Mouse (Mus musculus) embryonic facial prominence, embryonic 14.5 days (tissue): Measurements from ENCODE around the gene Pbx1. TPM values are rescaled to one million over a fixed set of nuclear protein-coding genes. Genes with fewer than 3 reads are reported as not detected.

Source experiments
- ATAC-seq: fragments of 200-750 bp; cut with Nextera tagmentation; 2 replicates; pipeline ENCODE4 v1.8.0; 2017; ENCODE audit warnings: low read depth, moderate number of reproducible peaks, moderate TSS enrichment
- DNase-seq: peaks from one replicate; pipeline ENCODE4 v3.0.0-alpha.2; 2015; ENCODE audit warnings: low spot score
- H3K27ac ChIP-seq: fragments of 300-500 bp; sonication (generic); replicated peaks from 2 replicates; pipeline ENCODE4 v1.5.1; 2014; ENCODE audit warnings: low read depth, mild to moderate bottlenecking, low read length, moderate library complexity
- H3K27me3 ChIP-seq: fragments of 300-500 bp; sonication (generic); replicated peaks from 2 replicates; pipeline ENCODE4 v1.6.1; 2014; ENCODE audit warnings: low read length; ENCODE audit not compliant: control insufficient read depth, insufficient read depth
- H3K36me3 ChIP-seq: fragments of 300-500 bp; sonication (generic); 2 replicates; pipeline ENCODE4 v1.6.1; 2014; ENCODE audit warnings: low read length, mixed read lengths; ENCODE audit not compliant: control insufficient read depth, insufficient read depth
- H3K4me1 ChIP-seq: fragments of 300-500 bp; sonication (generic); 2 replicates; pipeline ENCODE4 v1.6.1; 2014; ENCODE audit warnings: antibody characterized with exemption, low read length; ENCODE audit not compliant: control insufficient read depth, insufficient read depth
- H3K4me2 ChIP-seq: fragments of 300-500 bp; sonication (generic); 2 replicates; pipeline ENCODE4 v1.6.1; 2014; ENCODE audit warnings: low read depth, mild to moderate bottlenecking, low read length, moderate library complexity, mixed read lengths
- H3K4me3 ChIP-seq: fragments of 300-500 bp; sonication (generic); 2 replicates; pipeline ENCODE4 v1.5.1; 2014; ENCODE audit warnings: low read depth, mild to moderate bottlenecking, low read length
- H3K9ac ChIP-seq: fragments of 300-500 bp; sonication (generic); 2 replicates; pipeline ENCODE4 v1.6.1; 2014; ENCODE audit warnings: low read depth, mild to moderate bottlenecking, low read length, moderate library complexity, mixed read lengths
- H3K9me3 ChIP-seq: fragments of 300-500 bp; sonication (generic); 2 replicates; pipeline ENCODE4 v1.6.1; 2016; ENCODE audit warnings: low read length; ENCODE audit not compliant: control insufficient read depth
- WGBS: fragments of 180-500 bp; shearing (Covaris S2); extraction: QIAGEN DNeasy Blood & Tissue Kit; methylation state at CpG from one replicate; pipeline ENCODE4 v1.1.7; 2014; 5-methylcytosine and 5-hydroxymethylcytosine counted together
- polyA plus RNA-seq: library from polyadenylated mRNA; unstranded; fragments of >200 nt; fragmentation: Nextera tagmentation; extraction: Ambion mirVana; gene quantifications from 2 replicates; pipeline ENCODE4 v1.2.1, GENCODE M21; 2014

The Pbx1 gene
- polyA plus RNA-seq, 1 experiment from 2014 or later = 30.5 TPM

DNA sequence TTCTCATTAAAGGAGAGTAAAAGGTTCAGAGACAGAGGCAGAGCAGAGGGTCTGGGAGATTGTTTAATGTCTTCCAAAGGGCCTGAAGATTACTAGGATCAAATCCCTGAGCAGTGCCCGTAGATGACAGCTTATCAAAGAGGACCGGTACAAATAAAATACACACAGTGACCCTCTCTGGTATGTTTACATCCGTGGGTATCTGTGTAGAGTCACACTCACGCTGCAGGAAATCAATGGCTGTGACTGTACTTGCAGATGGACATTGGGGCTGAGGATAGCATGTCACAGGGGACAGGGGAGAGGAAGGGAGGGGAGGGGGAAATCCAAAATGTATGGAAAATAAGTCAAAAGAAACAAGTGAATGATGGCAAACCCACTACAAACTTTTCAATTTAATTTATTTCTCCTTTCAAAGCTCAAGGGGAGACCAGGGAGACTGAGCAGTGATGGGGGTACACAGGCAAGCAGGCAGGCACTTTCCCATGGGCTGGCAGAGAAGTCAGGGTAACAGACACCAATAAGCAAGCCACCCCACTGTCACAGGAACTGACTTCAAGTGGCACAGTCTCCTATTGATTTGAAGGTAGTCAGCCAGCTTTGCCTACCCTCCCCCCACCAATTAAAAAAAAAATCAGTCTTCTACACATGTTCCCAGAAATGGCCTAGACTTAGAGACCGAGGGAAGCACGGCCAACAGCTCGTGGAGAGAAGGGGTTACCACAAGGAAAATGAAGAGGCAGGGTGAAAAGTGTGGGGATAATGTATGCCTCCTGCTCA lies 107.6 kb downstream of the Pbx1 start:
- no peaks in the 10 kb centered on the region for H3K36me3 ChIP-seq
- H3K4me1 ChIP-seq = peaks cover 30% of the 10 kb centered on the region
- no peak overlapping the region for H3K27ac ChIP-seq
- no peak for DNase-seq
- no peak overlapping the region for H3K4me3 ChIP-seq
- no peak overlapping the region for H3K4me2 ChIP-seq
- H3K9me3 ChIP-seq = no peaks in the 10 kb centered on the region
- H3K9ac ChIP-seq = no peak overlapping the region
- 60% methylated on average over 7 of the region's 7 CpGs for WGBS
- no peak for ATAC-seq
- no peaks in the 10 kb centered on the region for H3K27me3 ChIP-seq

DNA sequence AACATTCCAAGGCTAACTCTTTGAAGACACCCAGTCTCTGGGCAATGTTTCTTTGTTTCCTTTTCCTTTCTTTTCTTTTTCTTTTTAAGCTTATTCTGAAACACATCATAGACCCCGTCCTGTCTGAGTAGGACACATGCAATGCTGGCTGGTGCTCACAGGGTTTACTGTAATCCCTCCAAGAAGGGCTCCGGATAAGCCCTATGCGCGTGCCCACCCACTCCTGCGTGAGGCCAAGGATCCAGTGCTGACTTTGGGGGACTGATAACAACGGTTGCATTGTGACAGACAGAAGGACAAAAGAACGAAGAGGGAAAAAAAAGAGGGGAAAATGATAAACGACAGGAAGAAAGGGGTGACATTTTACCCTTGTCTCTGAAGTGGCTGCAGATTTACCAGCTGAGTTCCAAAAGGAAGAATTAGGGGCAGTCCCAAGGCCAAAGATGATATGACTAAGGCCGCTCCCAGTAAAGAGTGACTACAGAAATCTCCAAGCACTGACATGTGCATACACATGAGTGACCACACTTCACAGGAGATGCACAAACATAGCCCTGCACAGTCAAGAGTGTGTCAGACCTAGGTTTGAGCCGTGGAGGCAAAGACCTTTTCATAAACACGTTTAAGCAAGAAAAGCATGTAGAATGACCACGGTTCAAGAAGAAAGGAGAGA lies 108.5 kb downstream of the Pbx1 start:
- Histone ChIP-seq H3K4me1 (peaks cover 27% of the 10 kb centered on the region), H3K9ac (no peak overlapping the region), H3K27ac (0 out of 2 replicates have a peak overlapping the region, but pooled peaks have one; percentile 34), H3K4me2 (no peak overlapping the region), H3K4me3 (no peak overlapping the region), H3K27me3 (no peaks in the 10 kb centered on the region), H3K36me3 (no peaks in the 10 kb centered on the region), H3K9me3 (no peaks in the 10 kb centered on the region)
- ATAC-seq (no peak), DNase-seq (no peak)
- 68% methylated on average over 12 of the region's 12 CpGs for WGBS

DNA sequence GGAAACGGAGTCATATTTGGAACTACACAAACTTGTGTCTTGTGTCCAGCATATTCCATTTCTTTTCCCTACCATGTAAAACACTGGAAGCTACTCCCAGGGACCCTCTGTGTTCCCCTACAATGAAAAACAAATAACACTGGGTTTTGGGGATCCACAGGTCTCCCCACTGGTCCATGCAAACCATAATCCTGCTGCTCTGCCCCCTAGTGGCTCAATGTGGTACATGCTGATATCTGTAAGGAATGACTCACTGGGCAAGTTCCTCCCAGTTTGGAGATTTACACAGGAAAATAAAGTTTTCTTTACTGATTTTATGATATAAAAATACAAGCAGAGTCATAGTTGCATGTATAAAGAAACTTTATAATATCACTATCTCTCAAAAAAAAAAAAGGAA lies 109.2 kb downstream of the Pbx1 start:
- H3K27ac ChIP-seq = no peak overlapping the region
- no peak overlapping the region for H3K4me2 ChIP-seq
- no peaks in the 10 kb centered on the region for H3K27me3 ChIP-seq
- no peaks in the 10 kb centered on the region for H3K36me3 ChIP-seq
- ATAC-seq (no peak), DNase-seq (no peak)
- H3K9me3 ChIP-seq = no peaks in the 10 kb centered on the region
- H3K9ac ChIP-seq = no peak overlapping the region
- peaks cover 21% of the 10 kb centered on the region for H3K4me1 ChIP-seq
- 96% methylated on average over 1 of the region's 1 CpGs for WGBS
- H3K4me3 ChIP-seq = no peak overlapping the region

GRCm38 (mm10) chr1:168319695-168320094 lies 112.4 kb downstream of the Pbx1 start:
- Histone ChIP-seq H3K4me3 (no peak overlapping the region), H3K27ac (no peak overlapping the region), H3K4me1 (peaks cover 2% of the 10 kb centered on the region; the same call in 1 of the 2 replicates), H3K36me3 (no peaks in the 10 kb centered on the region), H3K9me3 (no peaks in the 10 kb centered on the region), H3K9ac (no peak overlapping the region), H3K4me2 (no peak overlapping the region), H3K27me3 (no peaks in the 10 kb centered on the region)
- no peak for ATAC-seq
- DNase-seq = no peak
- WGBS = 87% methylated on average over 5 of the region's 5 CpGs

DNA sequence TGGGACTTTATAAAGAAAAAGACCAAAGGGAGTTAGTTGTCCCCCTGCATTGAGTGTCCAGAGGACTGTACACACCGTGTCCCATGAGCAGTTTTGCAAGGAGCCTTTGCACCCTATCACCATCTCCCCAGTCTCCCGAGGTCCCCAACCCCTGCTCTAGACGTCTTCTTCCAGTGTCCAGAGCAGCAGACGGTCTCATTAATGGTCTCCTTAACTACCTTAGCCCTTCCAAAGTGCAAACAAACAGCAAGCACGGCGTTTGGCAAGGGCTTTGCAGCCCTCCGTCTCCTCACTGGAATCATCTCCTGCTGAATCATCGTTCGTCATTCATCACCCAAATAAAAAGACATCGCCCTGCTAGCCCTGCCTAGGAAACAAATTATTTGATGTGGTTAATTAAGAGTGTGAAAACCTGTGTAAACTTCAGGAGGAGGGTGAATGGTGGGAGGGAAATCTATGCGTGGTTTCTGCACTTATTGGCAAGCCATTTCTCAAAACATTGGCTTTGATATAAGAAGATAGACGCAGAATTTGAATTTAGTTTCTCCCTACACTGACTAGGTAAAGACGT lies 113.1 kb downstream of the Pbx1 start:
- Histone ChIP-seq H3K9me3 (no peaks in the 10 kb centered on the region), H3K27me3 (no peaks in the 10 kb centered on the region), H3K9ac (no peak overlapping the region), H3K27ac (no peak overlapping the region), H3K4me2 (no peak overlapping the region), H3K4me1 (no peaks in the 10 kb centered on the region), H3K4me3 (no peak overlapping the region), H3K36me3 (no peaks in the 10 kb centered on the region)
- 67% methylated on average over 13 of the region's 13 CpGs for WGBS
- DNase-seq = no peak
- ATAC-seq = no peak

DNA sequence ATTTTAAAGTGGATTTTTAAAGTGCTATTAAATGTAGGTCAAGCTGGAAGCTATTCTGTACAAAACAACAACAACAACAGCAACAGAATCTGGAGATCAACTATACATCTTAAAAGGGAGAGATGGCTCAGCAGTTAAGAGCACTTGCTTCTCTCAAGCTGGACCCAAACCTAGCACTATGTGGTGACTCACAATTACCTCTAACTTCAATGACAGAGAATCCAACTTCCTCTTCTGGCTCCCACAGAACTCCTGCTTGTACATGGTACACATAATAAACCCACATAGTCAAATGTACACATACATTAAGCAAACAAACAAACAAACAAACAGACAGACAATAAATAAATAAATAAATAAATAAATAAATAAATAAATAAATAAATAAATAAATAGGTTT lies 118.3 kb downstream of the Pbx1 start:
- H3K4me1 ChIP-seq = no peaks in the 10 kb centered on the region
- H3K9ac ChIP-seq = no peak overlapping the region
- H3K9me3 ChIP-seq = no peaks in the 10 kb centered on the region
- H3K4me3 ChIP-seq = no peak overlapping the region
- H3K4me2 ChIP-seq = no peak overlapping the region
- DNase-seq = no peak
- no peaks in the 10 kb centered on the region for H3K36me3 ChIP-seq
- no peaks in the 10 kb centered on the region for H3K27me3 ChIP-seq
- H3K27ac ChIP-seq = no peak overlapping the region
- ATAC-seq = no peak

DNA sequence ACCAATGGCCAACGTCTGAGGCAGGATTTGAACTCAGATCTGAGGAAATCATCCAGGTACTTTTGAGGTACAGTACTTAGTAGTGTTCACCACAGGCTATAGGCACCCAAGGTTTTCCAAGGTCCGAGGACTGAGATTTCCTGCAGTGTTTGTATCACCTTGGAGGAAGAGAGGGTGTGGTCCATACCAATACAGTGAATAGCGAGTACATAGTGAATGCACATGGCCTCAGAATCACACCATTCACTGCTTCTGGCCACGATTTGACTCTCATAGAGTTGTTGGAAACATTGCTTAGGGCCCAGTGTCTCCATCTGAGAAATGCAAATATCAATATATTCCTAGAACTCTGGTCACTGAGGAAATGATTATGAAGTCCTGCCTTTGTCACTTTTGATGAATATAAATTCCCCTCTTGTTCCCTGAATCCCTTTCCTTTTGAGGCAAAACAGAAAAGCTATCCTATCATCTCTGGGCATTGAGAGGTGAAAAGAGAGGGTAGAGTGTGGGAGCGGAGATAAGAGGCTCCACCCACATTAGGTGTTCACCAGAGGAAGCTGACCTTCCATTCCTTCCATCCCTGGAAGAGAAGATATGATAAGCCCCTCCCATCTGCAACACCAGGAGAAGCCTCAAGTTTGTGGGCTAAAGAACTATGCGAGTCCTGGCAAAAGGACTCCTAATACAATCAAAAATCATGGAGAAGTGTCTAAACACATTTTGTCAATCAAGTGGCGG lies 119.2 kb downstream of the Pbx1 start:
- ATAC-seq (no peak), DNase-seq (no peak)
- Histone ChIP-seq H3K27ac (no peak overlapping the region), H3K4me3 (no peak overlapping the region), H3K27me3 (no peaks in the 10 kb centered on the region), H3K9ac (no peak overlapping the region), H3K4me2 (no peak overlapping the region), H3K9me3 (no peaks in the 10 kb centered on the region), H3K36me3 (no peaks in the 10 kb centered on the region), H3K4me1 (0 out of 2 replicates have a peak, but pooled peaks cover 3% of the 10 kb centered on the region)
- WGBS = 86% methylated on average over 7 of the region's 7 CpGs

DNA sequence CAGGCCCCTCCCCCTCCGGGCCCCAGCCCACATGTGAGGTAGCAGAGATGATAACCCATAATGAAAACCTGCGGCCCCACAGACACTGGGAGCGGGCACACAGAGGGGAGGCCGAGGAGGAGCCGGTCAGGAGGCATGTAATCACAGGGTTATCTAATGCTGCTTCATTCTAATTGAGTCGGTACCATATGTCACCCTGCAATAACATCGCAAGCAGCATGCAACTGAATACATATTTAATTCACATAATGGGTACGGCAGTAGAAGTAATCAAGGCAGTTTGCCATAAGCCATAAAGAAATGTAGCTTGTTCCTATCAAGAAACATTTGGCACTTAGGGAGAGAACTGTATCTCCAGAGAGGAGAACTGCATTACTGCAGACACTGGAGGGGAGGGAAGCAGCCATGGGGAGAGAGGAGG lies 123.0 kb downstream of the Pbx1 start:
- ATAC-seq = no peak
- 67% methylated on average over 8 of the region's 8 CpGs for WGBS

More for the DNA sequence above, 123.0 kb downstream of the Pbx1 start:
- Histone ChIP-seq H3K27ac (no peak overlapping the region), H3K4me1 (0 out of 2 replicates have a peak, but pooled peaks cover 3% of the 10 kb centered on the region), H3K4me2 (no peak overlapping the region), H3K4me3 (no peak overlapping the region), H3K36me3 (no peaks in the 10 kb centered on the region), H3K9ac (no peak overlapping the region), H3K9me3 (no peaks in the 10 kb centered on the region), H3K27me3 (no peaks in the 10 kb centered on the region)
- no peak for DNase-seq
